Mouse (Mus musculus): Measurements from ENCODE around the gene Rnf113a1.
A peak's percentile ranks its signal among the peaks of the same experiment; 100 is the strongest.
"Not testable (repeated sequence)": the region's sequence is repeated elsewhere in the genome, so short reads cannot be mapped to it uniquely, and the experiment has no call there.

Rnf113a1 gene

GRCm38 (mm10) chrX:37191105-37191743 lies at the start of gene Rnf113a1, which contains the start of gene Ndufa1:
Gene Rnf113a1, plus strand, starts transcription at chrX:37191245.
Gene Ndufa1, minus strand, starts transcription at chrX:37191163.
- peak; percentile 62 to 69 for DNase-seq (ENCODE audit: low spot score in 2 of 2)

GRCm38 (mm10) chrX:37141732-37142131 lies 49.3 kb upstream of the Rnf113a1 start:
- DNase-seq (ENCODE audit: low spot score in 2 of 2), result no peak

GRCm38 (mm10) chrX:37144498-37144897 lies 46.5 kb upstream of the Rnf113a1 start:
- DNase-seq (ENCODE audit: low spot score in 2 of 2), result not testable (repeated sequence)

DNA sequence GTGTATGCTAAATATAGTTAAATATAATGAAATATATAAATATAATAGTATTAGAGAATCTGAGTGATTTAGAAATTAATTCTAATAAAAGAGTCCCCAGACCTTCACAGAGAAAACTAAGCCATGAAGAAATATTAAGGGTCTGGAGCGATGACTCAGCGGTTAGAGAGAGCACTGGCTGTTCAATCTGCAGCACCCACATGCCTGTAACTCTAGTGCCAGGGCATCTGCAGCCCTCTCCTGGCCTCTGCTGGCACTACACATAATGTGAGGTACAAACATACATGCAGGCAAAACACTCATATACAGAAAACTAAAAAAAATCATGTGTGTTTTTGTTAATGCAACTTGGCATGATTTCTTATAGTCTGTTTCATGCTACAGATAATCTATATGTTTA lies 46.1 kb upstream of the Rnf113a1 start:
- no peak for DNase-seq (ENCODE audit: low spot score in 2 of 2)

GRCm38 (mm10) chrX:37157839-37158238 lies 33.2 kb upstream of the Rnf113a1 start:
- DNase-seq (ENCODE audit: low spot score in 2 of 2), result no peak

- DNase-seq (ENCODE audit: low spot score in 2 of 2), result no peak
Observed at GRCm38 (mm10) chrX:37161169-37161568, 29.9 kb upstream of the Rnf113a1 start.

GRCm38 (mm10) chrX:37163115-37163514 lies 27.9 kb upstream of the Rnf113a1 start:
- DNase-seq (ENCODE audit: low spot score in 2 of 2), result no peak

- DNase-seq (ENCODE audit: low spot score in 2 of 2), result peak in 1 of 2 experiments; percentile 24
Observed at GRCm38 (mm10) chrX:37167085-37167484, 24.0 kb upstream of the Rnf113a1 start.

GRCm38 (mm10) chrX:37168742-37169141 lies 22.3 kb upstream of the Rnf113a1 start, which contains the start of gene Akap14:
Gene Akap14, minus strand, starts transcription at chrX:37168842.
- no peak for DNase-seq (ENCODE audit: low spot score in 2 of 2)

DNA sequence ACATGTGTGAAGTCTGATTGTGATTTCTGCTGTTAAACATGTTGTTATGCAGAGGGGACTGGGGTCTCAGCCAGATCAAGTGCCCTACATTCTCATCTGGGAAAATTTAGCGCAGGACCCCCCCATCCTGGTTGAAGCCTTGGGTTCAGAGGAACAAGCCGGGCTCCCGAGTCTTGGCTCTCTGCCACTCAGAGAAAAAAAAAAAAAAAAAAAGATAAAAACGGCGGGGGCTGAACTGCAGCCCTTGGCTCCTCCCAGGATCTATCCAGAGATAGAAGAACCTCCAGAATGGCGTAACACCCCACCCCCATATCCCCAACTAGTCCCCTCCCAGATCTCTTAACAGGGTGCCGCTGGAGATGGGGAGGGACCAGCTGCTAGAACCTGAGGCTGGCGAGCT lies 6.6 kb upstream of the Rnf113a1 start:
- DNase-seq (ENCODE audit: low spot score in 2 of 2), result not testable (repeated sequence)

DNA sequence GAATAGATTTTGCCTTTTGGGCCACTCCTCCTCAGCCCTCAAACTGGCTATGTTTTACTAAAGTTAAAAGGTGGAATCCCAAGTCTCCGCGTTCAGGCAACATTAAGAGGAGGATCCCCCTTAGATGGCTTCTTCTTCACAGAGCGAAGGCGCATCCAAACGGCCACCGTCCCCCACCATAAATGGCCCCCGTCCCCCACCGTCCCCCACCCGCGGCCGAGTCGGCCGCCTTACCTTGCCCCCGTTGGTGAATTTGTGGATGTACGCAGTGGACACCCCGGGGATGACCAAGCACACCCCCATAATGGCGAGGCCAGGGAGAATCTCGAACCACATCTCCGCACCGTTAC lies 315 bp upstream of the Rnf113a1 start:
- DNase-seq (ENCODE audit: low spot score in 2 of 2), result no peak

DNA sequence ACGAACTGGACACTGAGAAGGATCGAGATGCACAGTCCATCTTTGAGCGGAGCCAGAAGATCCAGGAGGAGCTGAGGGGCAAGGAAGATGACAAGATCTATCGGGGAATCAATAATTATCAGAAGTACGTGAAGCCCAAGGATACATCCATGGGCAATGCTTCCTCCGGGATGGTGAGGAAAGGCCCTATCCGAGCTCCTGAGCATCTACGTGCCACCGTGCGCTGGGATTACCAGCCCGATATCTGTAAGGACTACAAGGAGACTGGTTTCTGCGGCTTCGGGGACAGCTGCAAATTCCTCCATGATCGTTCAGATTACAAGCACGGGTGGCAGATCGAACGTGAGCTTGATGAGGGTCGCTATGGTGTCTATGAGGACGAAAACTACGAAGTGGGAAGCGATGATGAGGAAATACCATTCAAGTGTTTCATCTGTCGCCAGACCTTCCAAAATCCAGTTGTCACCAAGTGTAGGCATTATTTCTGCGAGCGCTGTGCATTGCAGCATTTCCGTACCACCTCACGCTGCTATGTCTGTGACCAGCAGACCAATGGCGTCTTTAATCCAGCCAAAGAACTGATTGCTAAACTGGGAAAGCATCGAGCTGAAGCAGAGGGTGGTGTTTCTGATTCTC lies 817 bp downstream of the Rnf113a1 start:
- no peak for DNase-seq (ENCODE audit: low spot score in 2 of 2)

DNA sequence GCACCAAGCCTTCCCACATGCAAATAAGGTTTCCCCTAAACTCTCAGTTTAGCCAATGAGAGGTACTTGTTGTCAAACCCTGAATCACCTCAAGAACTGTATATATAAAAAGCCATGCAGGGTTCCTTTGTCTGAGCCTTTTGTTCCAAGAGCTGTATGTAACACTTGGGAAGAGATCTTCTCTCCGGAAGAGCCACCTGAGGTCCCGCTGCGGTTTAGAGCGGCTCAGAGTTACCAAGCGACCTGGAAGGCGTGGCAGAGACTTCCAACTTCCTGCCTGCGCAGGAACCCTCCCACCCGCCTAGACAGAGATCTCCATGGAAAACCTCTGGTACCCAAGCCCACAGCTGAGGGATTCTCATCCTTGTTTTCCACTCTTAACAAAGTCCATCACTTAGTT lies 7.6 kb downstream of the Rnf113a1 start:
- DNase-seq (ENCODE audit: low spot score in 2 of 2), result no peak

- DNase-seq (ENCODE audit: low spot score in 2 of 2), result no peak
Observed at GRCm38 (mm10) chrX:37210941-37211340, 19.9 kb downstream of the Rnf113a1 start, which contains the start of gene Gm9. Gene Gm9, minus strand, starts transcription at chrX:37211041.

DNA sequence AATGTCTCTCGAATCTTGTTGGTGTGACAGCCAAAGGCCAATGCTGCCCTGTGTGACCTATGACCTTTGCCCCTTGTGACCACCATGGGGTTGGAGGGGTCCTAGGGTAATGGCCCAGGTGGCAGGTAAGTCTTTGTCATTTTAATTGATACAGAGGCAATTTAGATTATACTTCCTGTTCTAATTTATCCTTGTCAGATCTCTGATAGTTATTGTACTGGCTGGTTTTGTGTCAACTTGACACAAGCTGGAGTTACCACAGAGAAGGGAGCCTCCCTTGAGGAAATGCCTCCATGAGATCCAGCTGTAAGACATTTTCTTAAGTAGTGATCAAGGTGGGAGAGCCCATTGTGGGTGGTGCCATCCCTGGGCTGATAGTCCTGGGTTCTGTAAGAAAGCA lies 31.1 kb downstream of the Rnf113a1 start, which contains the start of gene Rhox1:
Gene Rhox1 (minus strand): TSS at position 101 of the 400 bp plus-strand sequence.
- not testable (repeated sequence) for DNase-seq (ENCODE audit: low spot score in 2 of 2)

Measured in spleen, postnatal 14 days (tissue).